Mouse (Mus musculus) MEL (cell line): Measurements from ENCODE around the gene Hmgcl. TPM values are rescaled to one million over a fixed set of nuclear protein-coding genes. Genes with fewer than 3 reads are reported as not detected.

Experiments
- DNase-seq: peaks from one replicate; pipeline ENCODE4 v3.0.0; 2011; ENCODE audit warnings: low read depth, low spot score
- H3K27ac ChIP-seq: 2 replicates; pipeline ENCODE4 v1.5.1; 2012; ENCODE audit warnings: low read depth, mild to moderate bottlenecking, control low read depth, low read length, moderate library complexity; ENCODE audit not compliant: control insufficient read depth
- H3K27me3 ChIP-seq, 2 experiments: fragments of 150-350 bp in 1 of 2; sonication (generic) in 1 of 2; 2 replicates each; pipeline ENCODE4 v1.6.1; 2012; ENCODE audit warnings: low read length in 2 of 2, mild to moderate bottlenecking in 2 of 2, improper control_type of control experiment in 1 of 2, moderate library complexity in 1 of 2; ENCODE audit not compliant: insufficient read depth in 2 of 2, control insufficient read depth in 1 of 2
- H3K36me3 ChIP-seq, 2 experiments: 2 replicates each; pipeline ENCODE4 v1.6.1; 2012 to 2014; ENCODE audit warnings: low read length in 2 of 2, improper control_type of control experiment in 1 of 2, inconsistent platforms in 1 of 2, mild to moderate bottlenecking in 1 of 2; ENCODE audit not compliant: insufficient read depth in 2 of 2, control insufficient read depth in 1 of 2
- H3K4me1 ChIP-seq, 2 experiments: fragments of 150-350 bp in 1 of 2; sonication (generic) in 1 of 2; 2 replicates each; pipeline ENCODE4 v1.6.1; 2012; ENCODE audit warnings: low read length in 2 of 2, improper control_type of control experiment in 1 of 2, mild to moderate bottlenecking in 1 of 2; ENCODE audit not compliant: insufficient read depth in 2 of 2, control insufficient read depth in 1 of 2
- H3K4me3 ChIP-seq, 2 experiments: fragments of 150-350 bp in 1 of 2; sonication (generic) in 1 of 2; 2 replicates each; pipeline ENCODE4 v1.5.1; 2012; ENCODE audit warnings: low read depth in 2 of 2, low read length in 2 of 2, mild to moderate bottlenecking in 2 of 2, moderate library complexity in 2 of 2, control low read depth in 1 of 2, improper control_type of control experiment in 1 of 2; ENCODE audit not compliant: control insufficient read depth in 1 of 2, insufficient read depth in 1 of 2
- H3K79me2 ChIP-seq: 2 replicates; pipeline ENCODE4 v1.6.1; 2012; ENCODE audit warnings: mild to moderate bottlenecking, low read length, moderate library complexity; ENCODE audit not compliant: control insufficient read depth, poor library complexity, insufficient read depth
- H3K9ac ChIP-seq: 2 replicates; pipeline ENCODE4 v1.6.1; 2012; ENCODE audit warnings: low read depth, mild to moderate bottlenecking, control low read depth, low read length, moderate library complexity; ENCODE audit not compliant: control insufficient read depth, poor library complexity, severe bottlenecking
- H3K9me3 ChIP-seq: fragments of 150-350 bp; sonication (generic); replicated peaks from 2 replicates; pipeline ENCODE4 v1.6.1; 2012; ENCODE audit warnings: mild to moderate bottlenecking, low read length, improper control_type of control experiment, moderate library complexity; ENCODE audit not compliant: insufficient read depth
- BHLHE40 ChIP-seq: IDR thresholded peaks from 2 replicates; pipeline ENCODE4 v1.6.1; 2012; ENCODE audit warnings: low read depth, mild to moderate bottlenecking, inconsistent platforms, low read length, improper control_type of control experiment, borderline replicate concordance
- CHD1 ChIP-seq: IDR thresholded peaks from 2 replicates; pipeline ENCODE4 v1.6.1; 2012; ENCODE audit warnings: low read depth, mild to moderate bottlenecking, inconsistent platforms, low read length, improper control_type of control experiment
- CHD2 ChIP-seq: IDR thresholded peaks from 2 replicates; pipeline ENCODE4 v1.6.1; 2011; ENCODE audit warnings: low read length, improper control_type of control experiment
- E2F4 ChIP-seq: IDR thresholded peaks from 2 replicates; pipeline ENCODE4 v1.6.1; 2011; ENCODE audit warnings: low read depth, low read length, improper control_type of control experiment, borderline replicate concordance
- ELF1 ChIP-seq: IDR thresholded peaks from 2 replicates; pipeline ENCODE4 v1.6.1; 2014; ENCODE audit warnings: low read depth, mild to moderate bottlenecking, inconsistent platforms, low read length, improper control_type of control experiment, moderate library complexity
- EP300 ChIP-seq, 2 experiments: IDR thresholded peaks; 2 replicates each; pipeline ENCODE4 v1.6.1; 2011; ENCODE audit warnings: improper control_type of control experiment in 2 of 2, low read length in 2 of 2, low read depth in 1 of 2, mild to moderate bottlenecking in 1 of 2
- ETS1 ChIP-seq: IDR thresholded peaks from 2 replicates; pipeline ENCODE4 v1.6.1; 2012; ENCODE audit warnings: low read depth, mild to moderate bottlenecking, inconsistent platforms, low read length, improper control_type of control experiment, moderate library complexity
- GABPA ChIP-seq: IDR thresholded peaks from 2 replicates; pipeline ENCODE4 v1.6.1; 2012; ENCODE audit warnings: low read depth, mild to moderate bottlenecking, inconsistent platforms, low read length, improper control_type of control experiment, moderate library complexity
- HCFC1 ChIP-seq: IDR thresholded peaks from 2 replicates; pipeline ENCODE4 v1.6.1; 2012; ENCODE audit warnings: low read depth, mild to moderate bottlenecking, inconsistent platforms, low read length, improper control_type of control experiment, moderate library complexity
- JUND ChIP-seq: IDR thresholded peaks from 2 replicates; pipeline ENCODE4 v1.6.1; 2011; ENCODE audit warnings: low read depth, mild to moderate bottlenecking, improper control_type of control experiment, low read length
- KAT2A ChIP-seq: conservative IDR thresholded peaks from 2 replicates; pipeline ENCODE4 v1.6.1; 2012; ENCODE audit warnings: low read depth, low read length, improper control_type of control experiment, inconsistent platforms
- MAFK ChIP-seq: IDR thresholded peaks from 2 replicates; pipeline ENCODE4 v1.6.1; 2011; ENCODE audit warnings: low read depth, mild to moderate bottlenecking, low read length, improper control_type of control experiment, borderline replicate concordance
- MAX ChIP-seq: IDR thresholded peaks from 2 replicates; pipeline ENCODE4 v1.6.1; 2011; ENCODE audit warnings: low read length, improper control_type of control experiment
- MAZ ChIP-seq: IDR thresholded peaks from 2 replicates; pipeline ENCODE4 v1.6.1; 2012; ENCODE audit warnings: low read depth, mild to moderate bottlenecking, inconsistent platforms, low read length, improper control_type of control experiment
- MXI1 ChIP-seq: IDR thresholded peaks from 2 replicates; pipeline ENCODE4 v1.6.1; 2011; ENCODE audit warnings: mild to moderate bottlenecking, low read depth, low read length, improper control_type of control experiment
- POLR2AphosphoS5 ChIP-seq: IDR thresholded peaks from 2 replicates; pipeline ENCODE4 v1.6.1; 2012; ENCODE audit warnings: low read depth, borderline replicate concordance, mild to moderate bottlenecking, inconsistent platforms, low read length, moderate library complexity, mixed read lengths
- RAD21 ChIP-seq: IDR thresholded peaks from 2 replicates; pipeline ENCODE4 v1.6.1; 2011; ENCODE audit warnings: mild to moderate bottlenecking, low read depth, low read length, improper control_type of control experiment
- RCOR1 ChIP-seq: IDR thresholded peaks from 2 replicates; pipeline ENCODE4 v1.6.1; 2012; ENCODE audit warnings: low read depth, mild to moderate bottlenecking, inconsistent platforms, low read length, improper control_type of control experiment
- SMC3 ChIP-seq: IDR thresholded peaks from 2 replicates; pipeline ENCODE4 v1.6.1; 2011; ENCODE audit warnings: low read depth, low read length, improper control_type of control experiment
- TAL1 ChIP-seq: IDR thresholded peaks from 2 replicates; pipeline ENCODE4 v1.6.1; 2012; ENCODE audit warnings: mild to moderate bottlenecking, inconsistent platforms, low read length, moderate library complexity, mixed read lengths
- TCF12 ChIP-seq: IDR thresholded peaks from 2 replicates; pipeline ENCODE4 v1.6.1; 2014; ENCODE audit warnings: low read depth, mild to moderate bottlenecking, inconsistent platforms, low read length, improper control_type of control experiment, moderate library complexity
- UBTF ChIP-seq: IDR thresholded peaks from 2 replicates; pipeline ENCODE4 v1.6.1; 2012; ENCODE audit warnings: low read depth, mild to moderate bottlenecking, inconsistent platforms, low read length, improper control_type of control experiment, moderate library complexity, borderline replicate concordance; ENCODE audit not compliant: insufficient read depth
- USF1 ChIP-seq: IDR thresholded peaks from 2 replicates; pipeline ENCODE4 v1.6.1; 2014; ENCODE audit warnings: low read depth, mild to moderate bottlenecking, inconsistent platforms, low read length, improper control_type of control experiment, moderate library complexity
- USF2 ChIP-seq, 2 experiments: IDR thresholded peaks; 2 replicates each; pipeline ENCODE4 v1.6.1; 2011 to 2012; ENCODE audit warnings: improper control_type of control experiment in 2 of 2, low read length in 2 of 2, borderline replicate concordance in 1 of 2, inconsistent platforms in 1 of 2, low read depth in 1 of 2, mild to moderate bottlenecking in 1 of 2; ENCODE audit not compliant: insufficient read depth in 1 of 2
- ZC3H11A ChIP-seq: IDR thresholded peaks from 2 replicates; pipeline ENCODE4 v1.6.1; 2012; ENCODE audit warnings: low read depth, mild to moderate bottlenecking, inconsistent platforms, low read length, improper control_type of control experiment
- ZMIZ1 ChIP-seq: IDR thresholded peaks from 2 replicates; pipeline ENCODE4 v1.6.1; 2012; ENCODE audit warnings: low read depth, mild to moderate bottlenecking, inconsistent platforms, low read length, improper control_type of control experiment, moderate library complexity
- polyA plus RNA-seq, 2 experiments: library from polyadenylated mRNA; stranded (reverse) in 1 of 2; unstranded in 1 of 2; fragments of >175 nt in 1 of 2; fragments of >200 nt in 1 of 2; gene quantifications; 2 replicates each; pipeline versions ENCODE4 v1.2.1 to v1.2.4; 2012; ENCODE audit warnings: low replicate concordance in 2 of 2, low read depth in 1 of 2; ENCODE audit not compliant: insufficient read length in 2 of 2, insufficient read depth in 1 of 2, missing spikeins in 1 of 2
- total RNA-seq: library from RNA; depleted of rRNA; stranded (reverse); fragments of 300-350 nt; gene quantifications from 2 replicates; pipeline ENCODE4 v1.2.3, GENCODE M21; 2012

Hmgcl gene
- total and polyA plus RNA-seq, 3 experiments: 48.7 to 66.5 TPM; not detected in 1

DNA sequence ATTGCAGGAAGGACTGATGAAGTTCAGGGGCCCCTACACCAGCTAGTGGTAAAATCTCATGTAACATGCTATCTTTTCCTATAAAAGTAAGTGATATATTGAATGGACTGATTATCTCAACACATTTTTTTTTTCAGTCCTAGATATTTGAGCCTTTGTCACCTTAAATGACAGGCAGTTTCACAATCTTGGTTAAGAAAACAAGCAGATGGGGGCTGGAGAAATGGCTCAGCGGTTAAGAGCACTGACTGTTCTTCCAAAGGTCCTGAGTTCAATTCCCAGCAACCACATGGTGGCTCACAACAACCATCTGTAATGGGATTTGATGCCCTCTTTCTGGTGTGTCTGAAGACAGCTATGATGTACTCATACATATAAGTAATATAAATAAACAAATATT lies 24.1 kb upstream of the Hmgcl start (continued):
- TF ChIP-seq USF1: no peak
- no peak for TF ChIP-seq ETS1
- TF ChIP-seq RCOR1: no peak
- TF ChIP-seq USF2 (IDR thresholded peaks at IDR 0.05; ENCODE audit: borderline replicate concordance in 1 of 2, insufficient read depth in 1 of 2, low read depth in 1 of 2, low read length in 2 of 2): no peak
- no peak for TF ChIP-seq ZMIZ1
- TF ChIP-seq RAD21: no peak
- no peak for TF ChIP-seq JUND
- no peak for TF ChIP-seq EP300 (IDR thresholded peaks at IDR 0.05; ENCODE audit: low read depth in 1 of 2, low read length in 2 of 2)
- TF ChIP-seq POLR2AphosphoS5: no peak
- no peak for TF ChIP-seq UBTF
- no peak for TF ChIP-seq ZC3H11A
- no peak for TF ChIP-seq MAZ
- no peak for TF ChIP-seq MAX

DNA sequence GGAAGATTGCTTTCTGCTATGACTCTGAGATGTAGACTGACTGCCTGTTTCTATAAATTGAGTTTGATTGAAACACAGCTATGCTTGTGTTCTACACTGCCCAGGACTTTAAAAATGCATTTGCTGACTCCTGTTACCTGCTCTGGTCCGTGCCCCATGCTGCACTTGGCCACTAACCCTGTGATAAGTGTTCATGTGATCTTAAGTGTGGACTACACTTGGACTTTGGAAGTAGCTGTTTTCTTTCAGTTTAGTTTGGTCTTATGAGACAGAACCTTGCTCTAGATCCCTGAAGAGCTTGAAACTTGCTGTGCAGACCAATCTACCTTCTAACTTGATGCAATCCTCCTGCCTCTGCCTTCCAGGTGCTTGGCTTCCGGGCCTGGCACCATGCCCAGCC lies 21.8 kb upstream of the Hmgcl start:
- H3K4me3 ChIP-seq: no peak overlapping the region
- no peak for DNase-seq
- H3K9me3 ChIP-seq: no peaks in the 10 kb centered on the region
- TF ChIP-seq RCOR1 (no peak), USF1 (no peak), ZMIZ1 (no peak), SMC3 (no peak), POLR2AphosphoS5 (no peak), MXI1 (no peak), USF2 (IDR thresholded peaks at IDR 0.05; ENCODE audit: borderline replicate concordance in 1 of 2, insufficient read depth in 1 of 2, low read depth in 1 of 2, low read length in 2 of 2) (no peak), ZC3H11A (no peak), ETS1 (no peak)
- peaks cover 0 to 28% of the 10 kb centered on the region in 2 experiments; a peak in 2 of 4 replicates for H3K36me3 ChIP-seq
- H3K27me3 ChIP-seq: no peaks in the 10 kb centered on the region
- no peak overlapping the region for H3K27ac ChIP-seq
- H3K79me2 ChIP-seq: peaks cover 11% of the 10 kb centered on the region
- peaks cover 10 to 31% of the 10 kb centered on the region in 2 experiments for H3K4me1 ChIP-seq
- no peak overlapping the region for H3K9ac ChIP-seq

DNA sequence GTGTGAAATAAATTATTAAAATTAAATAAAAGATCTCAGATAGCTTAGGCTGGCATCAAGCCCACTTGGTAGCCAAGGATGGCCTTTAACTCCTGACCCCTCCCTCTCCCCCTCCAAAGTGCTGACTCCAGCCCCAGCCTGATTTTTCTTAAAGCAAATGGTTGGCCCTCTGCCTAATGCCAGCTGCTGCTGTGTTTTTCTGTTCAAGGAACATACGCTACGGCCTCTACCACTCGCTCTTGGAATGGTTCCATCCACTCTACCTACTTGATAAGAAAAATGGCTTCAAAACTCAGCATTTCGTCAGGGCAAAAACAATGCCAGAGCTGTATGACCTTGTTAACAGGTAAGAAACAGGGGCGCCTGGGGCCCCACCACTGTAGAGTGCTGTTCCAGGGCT lies 20.9 kb upstream of the Hmgcl start:
- H3K36me3 ChIP-seq: peaks cover 0 to 25% of the 10 kb centered on the region in 2 experiments; a peak in 2 of 4 replicates
- H3K4me1 ChIP-seq: peaks cover 9 to 29% of the 10 kb centered on the region in 2 experiments
- H3K27ac ChIP-seq: peak overlapping the region; percentile 75
- peak; percentile 65 for DNase-seq
- peak overlapping the region; percentile 6 to 28; a peak in 2 of 4 replicates for H3K4me3 ChIP-seq
- H3K9ac ChIP-seq: peak overlapping the region; percentile 31
- H3K27me3 ChIP-seq: no peaks in the 10 kb centered on the region
- H3K9me3 ChIP-seq: no peaks in the 10 kb centered on the region
- H3K79me2 ChIP-seq: peaks cover 11% of the 10 kb centered on the region
- TF ChIP-seq BHLHE40 (no peak), RAD21 (no peak), JUND (no peak), CHD1 (no peak), TCF12 (no peak; the same call in 1 of the 2 replicates), ELF1 (no peak), POLR2AphosphoS5 (no peak), SMC3 (no peak), GABPA (no peak), CHD2 (no peak), USF1 (0 out of 2 replicates have a peak, but pooled peaks have one; percentile 5), RCOR1 (no peak), ETS1 (peak; percentile 76), MXI1 (no peak), MAZ (no peak), TAL1 (no peak), HCFC1 (peak; percentile 23; the same call in 1 of the 2 replicates), KAT2A (no peak), E2F4 (no peak), MAFK (no peak), EP300 (IDR thresholded peaks at IDR 0.05; ENCODE audit: low read depth in 1 of 2, low read length in 2 of 2) (no peak)
